Mouse (Mus musculus) heart, embryonic 13.5 days (tissue): Measurements from ENCODE around the gene Sf3a1. TPM values are rescaled to one million over a fixed set of nuclear protein-coding genes. Genes with fewer than 3 reads are reported as not detected.
"Not testable (repeated sequence)": the region's sequence is repeated elsewhere in the genome, so short reads cannot be mapped to it uniquely, and the experiment has no call there.

Experiments
- ATAC-seq: fragments of 200-750 bp; cut with Nextera tagmentation; 2 replicates; pipeline ENCODE4 v1.8.0; 2017; ENCODE audit warnings: moderate TSS enrichment; ENCODE audit not compliant: insufficient number of reproducible peaks, low FRiP score, low TSS enrichment; ENCODE audit errors: extremely low read depth
- H3K27ac ChIP-seq: fragments of 300-500 bp; sonication (generic); replicated peaks from 2 replicates; pipeline ENCODE4 v1.5.1; 2015; ENCODE audit warnings: moderate library complexity, mild to moderate bottlenecking, inconsistent platforms
- H3K27me3 ChIP-seq: fragments of 300-500 bp; sonication (generic); replicated peaks from 2 replicates; pipeline ENCODE4 v1.6.1; 2015; ENCODE audit warnings: mild to moderate bottlenecking, inconsistent platforms
- H3K36me3 ChIP-seq: fragments of 300-500 bp; sonication (generic); 2 replicates; pipeline ENCODE4 v1.6.1; 2015; ENCODE audit warnings: mild to moderate bottlenecking, inconsistent platforms
- H3K4me1 ChIP-seq: fragments of 300-500 bp; sonication (generic); 2 replicates; pipeline ENCODE4 v1.6.1; 2015; ENCODE audit warnings: inconsistent platforms
- H3K4me2 ChIP-seq: fragments of 300-500 bp; sonication (generic); 2 replicates; pipeline ENCODE4 v1.6.1; 2015; ENCODE audit warnings: inconsistent platforms, mild to moderate bottlenecking, moderate library complexity
- H3K4me3 ChIP-seq: fragments of 300-500 bp; sonication (generic); 2 replicates; pipeline ENCODE4 v1.5.1; 2015; ENCODE audit warnings: moderate library complexity, mild to moderate bottlenecking, inconsistent platforms
- H3K9ac ChIP-seq: fragments of 300-500 bp; sonication (generic); 2 replicates; pipeline ENCODE4 v1.6.1; 2015; ENCODE audit warnings: inconsistent platforms, mild to moderate bottlenecking, moderate library complexity
- H3K9me3 ChIP-seq: fragments of 300-500 bp; sonication (generic); 2 replicates; pipeline ENCODE4 v1.6.1; 2016; ENCODE audit warnings: inconsistent platforms
- WGBS: fragments of 180-500 bp; shearing (Covaris S2); methylation state at CpG from one replicate; pipeline ENCODE4 v1.1.7; 2015; ENCODE audit warnings: mixed read lengths; 5-methylcytosine and 5-hydroxymethylcytosine counted together
- polyA plus RNA-seq: library from polyadenylated mRNA; unstranded; fragments of >200 nt; fragmentation: Nextera tagmentation; extraction: Ambion mirVana; gene quantifications from 2 replicates; pipeline ENCODE4 v1.2.1, GENCODE M21; 2015

Gene Sf3a1
- polyA plus RNA-seq, result 33.3 TPM in 2 replicates

DNA sequence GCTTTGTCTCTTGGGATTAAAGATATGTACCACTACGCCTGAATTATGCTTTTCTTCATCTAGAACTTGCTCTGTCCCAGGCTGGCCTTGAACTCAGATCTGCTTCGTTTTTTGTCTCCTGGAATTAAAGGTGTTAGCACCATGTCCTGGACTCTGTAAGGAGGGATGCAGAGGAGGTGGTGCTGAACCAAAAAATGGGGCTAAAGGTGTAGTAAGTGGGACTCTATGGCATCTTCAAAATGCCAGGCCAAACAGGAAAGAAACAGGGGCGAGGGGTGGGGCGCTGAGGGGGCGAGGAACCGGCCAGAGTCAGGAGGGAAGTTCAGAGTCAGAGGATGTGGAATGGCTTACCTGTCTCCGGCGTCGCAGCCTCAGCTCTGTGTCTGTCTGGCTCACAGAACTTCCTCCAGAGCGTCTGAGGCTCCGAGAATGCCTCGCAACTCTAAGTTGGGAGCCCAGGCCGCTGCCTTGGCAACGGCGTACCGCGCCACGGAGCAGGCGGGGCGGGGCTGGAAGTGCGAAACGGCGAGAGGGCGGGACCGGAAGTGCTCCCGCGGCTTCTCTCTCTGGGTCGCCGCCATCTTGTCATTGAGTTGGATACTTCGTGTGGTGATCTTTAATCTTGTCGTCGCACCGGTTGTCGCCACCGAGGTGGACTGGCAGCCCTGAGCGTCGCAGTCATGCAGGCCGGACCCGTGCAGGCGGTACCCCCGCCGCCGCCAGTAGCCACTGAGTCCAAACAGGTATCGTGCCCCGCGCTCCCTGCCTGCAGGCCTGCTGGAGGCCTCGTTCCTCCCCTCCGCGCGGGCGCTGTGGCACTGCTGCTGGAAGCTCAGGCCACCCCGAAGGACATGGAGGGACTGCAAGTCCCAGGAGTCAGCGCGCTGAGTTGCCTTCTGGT is at the start of gene Sf3a1, which contains the start of gene Ccdc157:
Sf3a1 (plus strand) TSS at position 543 of the 901 bp plus-strand sequence.
Ccdc157 (minus strand) TSS at position 486 of the 901 bp plus-strand sequence.
- WGBS, result 1% methylated on average over 53 of the region's 54 CpGs
- Histone ChIP-seq H3K36me3 (peaks cover 41% of the 10 kb centered on the region), H3K9ac (peak within 1 kb of the TSS; percentile 92), H3K4me2 (peak within 1 kb of the TSS; percentile 96), H3K27ac (peak within 1 kb of the TSS; percentile 94), H3K27me3 (no peaks in the 10 kb centered on the region), H3K4me3 (peak within 1 kb of the TSS; percentile 87), H3K9me3 (no peaks in the 10 kb centered on the region), H3K4me1 (peaks cover 46% of the 10 kb centered on the region)
- peak; percentile 81 for ATAC-seq

- WGBS, result 75% methylated on average over 4 of the region's 4 CpGs
- no peaks in the 10 kb centered on the region for H3K36me3 ChIP-seq
- no peak overlapping the region for H3K27ac ChIP-seq
- no peak overlapping the region for H3K9ac ChIP-seq
- no peak for ATAC-seq
- H3K27me3 ChIP-seq, result peaks cover 18% of the 10 kb centered on the region
- H3K4me2 ChIP-seq, result no peak overlapping the region
- H3K4me1 ChIP-seq, result peaks cover 7% of the 10 kb centered on the region
- H3K4me3 ChIP-seq, result no peak overlapping the region
- H3K9me3 ChIP-seq, result no peaks in the 10 kb centered on the region
Observed at GRCm38 (mm10) chr11:4112033-4112432, 48.1 kb upstream of the Sf3a1 start.

- H3K27ac ChIP-seq, result no peak overlapping the region
- H3K9ac ChIP-seq, result no peak overlapping the region
- H3K27me3 ChIP-seq, result peaks cover 26% of the 10 kb centered on the region
- no peak overlapping the region for H3K4me2 ChIP-seq
- ATAC-seq, result no peak
- WGBS, result 83% methylated on average over 6 of the region's 6 CpGs
- peaks cover 16% of the 10 kb centered on the region for H3K4me1 ChIP-seq
- no peak overlapping the region for H3K4me3 ChIP-seq
- no peaks in the 10 kb centered on the region for H3K36me3 ChIP-seq
- no peaks in the 10 kb centered on the region for H3K9me3 ChIP-seq
Observed at GRCm38 (mm10) chr11:4112861-4113260, 47.3 kb upstream of the Sf3a1 start.

GRCm38 (mm10) chr11:4113496-4113895 is 46.7 kb upstream of the Sf3a1 start:
- Histone ChIP-seq H3K4me3 (no peak overlapping the region), H3K9ac (no peak overlapping the region), H3K36me3 (no peaks in the 10 kb centered on the region), H3K27ac (no peak overlapping the region), H3K27me3 (peaks cover 32% of the 10 kb centered on the region), H3K9me3 (no peaks in the 10 kb centered on the region), H3K4me2 (no peak overlapping the region), H3K4me1 (peaks cover 22% of the 10 kb centered on the region)
- no peak for ATAC-seq
- 72% methylated on average over 4 of the region's 4 CpGs for WGBS

GRCm38 (mm10) chr11:4113970-4114369 is 46.2 kb upstream of the Sf3a1 start:
- 59% methylated on average over 6 of the region's 6 CpGs for WGBS
- H3K4me2 ChIP-seq, result no peak overlapping the region
- no peak overlapping the region for H3K4me3 ChIP-seq
- peaks cover 37% of the 10 kb centered on the region for H3K27me3 ChIP-seq
- no peaks in the 10 kb centered on the region for H3K36me3 ChIP-seq
- H3K27ac ChIP-seq, result no peak overlapping the region
- ATAC-seq, result no peak
- no peak overlapping the region for H3K9ac ChIP-seq
- H3K9me3 ChIP-seq, result no peaks in the 10 kb centered on the region
- H3K4me1 ChIP-seq, result peaks cover 27% of the 10 kb centered on the region

DNA sequence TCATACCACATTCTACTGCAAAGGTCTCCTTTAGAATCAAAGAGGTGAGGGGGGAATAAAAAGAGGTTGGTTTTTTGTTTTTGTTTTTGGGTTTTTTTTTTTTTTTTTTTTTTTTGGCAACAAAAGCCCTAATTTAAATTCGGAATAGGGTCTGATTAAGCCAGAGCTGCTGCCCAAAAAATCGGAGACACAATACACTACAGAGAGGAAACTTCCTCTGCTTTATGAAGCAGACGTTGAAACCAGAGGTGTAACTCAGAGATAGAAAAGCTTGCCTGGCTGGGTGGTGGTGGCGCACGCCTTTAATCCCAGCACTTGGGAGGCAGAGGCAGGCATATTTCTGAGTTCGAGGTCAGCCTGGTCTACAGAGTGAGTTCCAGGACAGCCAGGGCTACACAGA is 45.6 kb upstream of the Sf3a1 start:
- H3K9ac ChIP-seq, H3K36me3 ChIP-seq, H3K4me2 ChIP-seq, H3K9me3 ChIP-seq, H3K4me3 ChIP-seq, ATAC-seq, H3K27ac ChIP-seq: not testable (repeated sequence)
- WGBS, result 68% methylated on average over 6 of the region's 6 CpGs
- Histone ChIP-seq H3K27me3 (peaks cover 43% of the 10 kb centered on the region), H3K4me1 (peaks cover 32% of the 10 kb centered on the region)

DNA sequence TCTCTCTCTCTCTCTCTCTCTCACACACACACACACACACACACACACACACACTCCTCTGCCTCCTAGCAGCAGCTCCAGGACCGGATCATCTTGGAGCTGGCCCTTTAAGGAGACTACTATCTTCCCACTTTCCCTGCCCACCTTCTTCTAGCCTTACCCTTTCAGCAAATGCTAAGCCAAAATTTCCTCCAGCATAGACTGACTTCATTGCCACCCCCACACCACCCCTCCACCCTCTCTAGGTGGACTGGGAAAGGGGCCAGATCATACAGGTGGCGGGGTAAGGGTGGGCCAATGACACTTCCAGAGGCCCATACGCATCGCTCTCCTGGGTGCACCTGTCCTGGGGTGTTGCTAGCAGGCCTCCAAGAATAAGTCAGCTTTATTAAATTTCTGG is 44.7 kb upstream of the Sf3a1 start:
- peaks cover 51% of the 10 kb centered on the region for H3K27me3 ChIP-seq
- H3K36me3 ChIP-seq, result no peaks in the 10 kb centered on the region
- WGBS, result 89% methylated on average over 4 of the region's 4 CpGs
- H3K4me1 ChIP-seq, result peaks cover 39% of the 10 kb centered on the region
- no peaks in the 10 kb centered on the region for H3K9me3 ChIP-seq
- ATAC-seq, result no peak
- H3K4me3 ChIP-seq, result no peak overlapping the region
- no peak overlapping the region for H3K9ac ChIP-seq
- no peak overlapping the region for H3K27ac ChIP-seq
- H3K4me2 ChIP-seq, result no peak overlapping the region

GRCm38 (mm10) chr11:4116458-4117141 is 43.5 kb upstream of the Sf3a1 start:
- no peak overlapping the region for H3K27ac ChIP-seq
- H3K9ac ChIP-seq, result no peak overlapping the region
- WGBS, result 43% methylated on average over 11 of the region's 11 CpGs
- peaks cover 39% of the 10 kb centered on the region for H3K4me1 ChIP-seq
- H3K36me3 ChIP-seq, result no peaks in the 10 kb centered on the region
- no peak overlapping the region for H3K4me2 ChIP-seq
- ATAC-seq, result no peak
- H3K9me3 ChIP-seq, result no peaks in the 10 kb centered on the region
- H3K4me3 ChIP-seq, result no peak overlapping the region
- peaks cover 61% of the 10 kb centered on the region for H3K27me3 ChIP-seq

- peaks cover 39% of the 10 kb centered on the region for H3K4me1 ChIP-seq
- no peaks in the 10 kb centered on the region for H3K36me3 ChIP-seq
- peak overlapping the region; percentile 97 for H3K4me2 ChIP-seq
- H3K4me3 ChIP-seq, result peak overlapping the region; percentile 63
- no peak overlapping the region for H3K27ac ChIP-seq
- H3K27me3 ChIP-seq, result peaks cover 61% of the 10 kb centered on the region
- no peaks in the 10 kb centered on the region for H3K9me3 ChIP-seq
- no peak for ATAC-seq
- 21% methylated on average over 3 of the region's 3 CpGs for WGBS
- H3K9ac ChIP-seq, result peak overlapping the region; percentile 81
Observed at GRCm38 (mm10) chr11:4117372-4118071, 42.6 kb upstream of the Sf3a1 start.

GRCm38 (mm10) chr11:4118081-4118921 is 41.8 kb upstream of the Sf3a1 start:
- Histone ChIP-seq H3K4me3 (peak overlapping the region; percentile 63), H3K27me3 (peaks cover 61% of the 10 kb centered on the region), H3K4me2 (peak overlapping the region; percentile 97), H3K36me3 (no peaks in the 10 kb centered on the region), H3K9ac (peak overlapping the region; percentile 81), H3K4me1 (peaks cover 39% of the 10 kb centered on the region), H3K9me3 (no peaks in the 10 kb centered on the region), H3K27ac (peak overlapping the region; percentile 45; the same call in 1 of the 2 replicates)
- no peak for ATAC-seq
- 2% methylated on average over 41 of the region's 41 CpGs for WGBS
